Mouse (Mus musculus) embryonic facial prominence, embryonic 10.5 days (tissue): Measurements from ENCODE around the gene Rapgef5. TPM values are rescaled to one million over a fixed set of nuclear protein-coding genes. Genes with fewer than 3 reads are reported as not detected.

ENCODE experiments used
- DNase-seq: peaks from one replicate; pipeline ENCODE4 v3.0.0-alpha.2; 2017; ENCODE audit warnings: low spot score
- H3K27ac ChIP-seq: fragments of 300-500 bp; sonication (generic); replicated peaks from 2 replicates; pipeline ENCODE4 v1.5.1; 2016; ENCODE audit warnings: mild to moderate bottlenecking
- H3K27me3 ChIP-seq: fragments of 300-500 bp; sonication (generic); replicated peaks from 2 replicates; pipeline ENCODE4 v1.6.1; 2016; ENCODE audit warnings: low read depth, mild to moderate bottlenecking; ENCODE audit not compliant: poor library complexity, severe bottlenecking
- H3K36me3 ChIP-seq: fragments of 300-500 bp; sonication (generic); replicated peaks from 2 replicates; pipeline ENCODE4 v1.6.1; 2016; ENCODE audit warnings: mild to moderate bottlenecking, moderate library complexity
- H3K4me1 ChIP-seq: fragments of 300-500 bp; sonication (generic); 2 replicates; pipeline ENCODE4 v1.6.1; 2016
- H3K4me3 ChIP-seq: fragments of 300-500 bp; sonication (generic); 2 replicates; pipeline ENCODE4 v1.5.1; 2016; ENCODE audit warnings: mild to moderate bottlenecking, moderate library complexity
- H3K9me3 ChIP-seq: fragments of 300-500 bp; sonication (generic); 2 replicates; pipeline ENCODE4 v1.6.1; 2016; ENCODE audit warnings: mild to moderate bottlenecking
- WGBS: fragments of 180-500 bp; shearing (Covaris S2); methylation state at CpG from one replicate; pipeline ENCODE4 v1.1.7; 2016; 5-methylcytosine and 5-hydroxymethylcytosine counted together
- polyA plus RNA-seq: library from polyadenylated mRNA; unstranded; fragments of >200 nt; fragmentation: Nextera tagmentation; extraction: Ambion mirVana; gene quantifications from 2 replicates; pipeline ENCODE4 v1.2.1, GENCODE M21; 2016

The Rapgef5 gene
- polyA plus RNA-seq, 1 experiment from 2014 or later = 7.1 TPM

- DNase-seq = no peak
- WGBS = 63% methylated on average over 5 of the region's 5 CpGs
- no peaks in the 10 kb centered on the region for H3K27me3 ChIP-seq
- H3K4me1 ChIP-seq = peaks cover 11% of the 10 kb centered on the region
- no peak overlapping the region for H3K27ac ChIP-seq
- H3K4me3 ChIP-seq = no peak overlapping the region
- H3K9me3 ChIP-seq = no peaks in the 10 kb centered on the region
- no peaks in the 10 kb centered on the region for H3K36me3 ChIP-seq
These were observed 148.4 kb downstream of the Rapgef5 start for GRCm38 (mm10) chr12:117664644-117665043.

GRCm38 (mm10) chr12:117666391-117666790 lies 150.1 kb downstream of the Rapgef5 start:
- no peak overlapping the region for H3K4me3 ChIP-seq
- WGBS = 95% methylated on average over 3 of the region's 3 CpGs

GRCm38 (mm10) chr12:117669610-117670400 lies 153.5 kb downstream of the Rapgef5 start:
- H3K27ac ChIP-seq = no peak overlapping the region
- WGBS = 83% methylated on average over 10 of the region's 10 CpGs
- no peaks in the 10 kb centered on the region for H3K9me3 ChIP-seq
- H3K27me3 ChIP-seq = no peaks in the 10 kb centered on the region
- H3K4me1 ChIP-seq = no peaks in the 10 kb centered on the region
- no peak overlapping the region for H3K4me3 ChIP-seq
- H3K36me3 ChIP-seq = no peaks in the 10 kb centered on the region
- DNase-seq = no peak

More at GRCm38 (mm10) chr12:117666391-117666790, 150.1 kb downstream of the Rapgef5 start:
- no peak for DNase-seq
- Histone ChIP-seq H3K27ac (no peak overlapping the region), H3K4me1 (peaks cover 4% of the 10 kb centered on the region), H3K27me3 (no peaks in the 10 kb centered on the region), H3K9me3 (no peaks in the 10 kb centered on the region), H3K36me3 (no peaks in the 10 kb centered on the region)

GRCm38 (mm10) chr12:117673188-117673587 lies 156.9 kb downstream of the Rapgef5 start:
- no peaks in the 10 kb centered on the region for H3K4me1 ChIP-seq
- H3K9me3 ChIP-seq = no peaks in the 10 kb centered on the region
- DNase-seq = no peak
- H3K4me3 ChIP-seq = no peak overlapping the region
- no peak overlapping the region for H3K27ac ChIP-seq
- no peaks in the 10 kb centered on the region for H3K36me3 ChIP-seq
- WGBS = 83% methylated on average over 2 of the region's 2 CpGs
- H3K27me3 ChIP-seq = no peaks in the 10 kb centered on the region

- H3K27ac ChIP-seq = no peak overlapping the region
- 85% methylated on average over 2 of the region's 2 CpGs for WGBS
- no peak overlapping the region for H3K4me3 ChIP-seq
These were observed 158.2 kb downstream of the Rapgef5 start for GRCm38 (mm10) chr12:117674511-117674910.

GRCm38 (mm10) chr12:117676265-117676664 lies 160.0 kb downstream of the Rapgef5 start:
- Histone ChIP-seq H3K4me3 (no peak overlapping the region), H3K9me3 (no peaks in the 10 kb centered on the region), H3K27me3 (no peaks in the 10 kb centered on the region), H3K4me1 (peaks cover 17% of the 10 kb centered on the region), H3K27ac (no peak overlapping the region), H3K36me3 (no peaks in the 10 kb centered on the region)
- no peak for DNase-seq
- WGBS = 87% methylated on average over 4 of the region's 4 CpGs

More at GRCm38 (mm10) chr12:117674511-117674910, 158.2 kb downstream of the Rapgef5 start:
- H3K4me1 ChIP-seq = peaks cover under 1% of the 10 kb centered on the region; the same call in 1 of the 2 replicates
- no peaks in the 10 kb centered on the region for H3K36me3 ChIP-seq
- H3K27me3 ChIP-seq = no peaks in the 10 kb centered on the region
- DNase-seq = no peak
- no peaks in the 10 kb centered on the region for H3K9me3 ChIP-seq

- H3K4me1 ChIP-seq = peaks cover 23% of the 10 kb centered on the region
- no peak for DNase-seq
- 78% methylated on average over 3 of the region's 3 CpGs for WGBS
- H3K36me3 ChIP-seq = no peaks in the 10 kb centered on the region
- H3K9me3 ChIP-seq = no peaks in the 10 kb centered on the region
- H3K27ac ChIP-seq = no peak overlapping the region
- H3K27me3 ChIP-seq = no peaks in the 10 kb centered on the region
- H3K4me3 ChIP-seq = no peak overlapping the region
These were observed 162.6 kb downstream of the Rapgef5 start for GRCm38 (mm10) chr12:117678916-117679315.

GRCm38 (mm10) chr12:117679795-117680194 lies 163.5 kb downstream of the Rapgef5 start:
- no peak overlapping the region for H3K27ac ChIP-seq
- H3K36me3 ChIP-seq = no peaks in the 10 kb centered on the region
- no peaks in the 10 kb centered on the region for H3K9me3 ChIP-seq
- no peaks in the 10 kb centered on the region for H3K27me3 ChIP-seq
- 69% methylated on average over 4 of the region's 4 CpGs for WGBS
- no peak for DNase-seq
- H3K4me1 ChIP-seq = peaks cover 32% of the 10 kb centered on the region
- H3K4me3 ChIP-seq = no peak overlapping the region

- Histone ChIP-seq H3K4me1 (peaks cover 43% of the 10 kb centered on the region), H3K27me3 (no peaks in the 10 kb centered on the region; the same call in 1 of the 2 replicates), H3K9me3 (no peaks in the 10 kb centered on the region), H3K36me3 (no peaks in the 10 kb centered on the region), H3K27ac (no peak overlapping the region), H3K4me3 (no peak overlapping the region)
- DNase-seq = no peak
- 86% methylated on average over 4 of the region's 4 CpGs for WGBS
These were observed 165.0 kb downstream of the Rapgef5 start for GRCm38 (mm10) chr12:117681273-117681672.

GRCm38 (mm10) chr12:117683377-117683776 lies 167.1 kb downstream of the Rapgef5 start:
- H3K4me1 ChIP-seq = peaks cover 51% of the 10 kb centered on the region
- WGBS = 67% methylated on average over 2 of the region's 2 CpGs
- H3K27me3 ChIP-seq = no peaks in the 10 kb centered on the region; the same call in 1 of the 2 replicates
- H3K4me3 ChIP-seq = no peak overlapping the region
- no peak overlapping the region for H3K27ac ChIP-seq
- no peak for DNase-seq
- H3K36me3 ChIP-seq = no peaks in the 10 kb centered on the region
- no peaks in the 10 kb centered on the region for H3K9me3 ChIP-seq

- 25% methylated on average over 3 of the region's 3 CpGs for WGBS
- no peak for DNase-seq
- H3K27me3 ChIP-seq = peaks cover under 1% of the 10 kb centered on the region; the same call in 1 of the 2 replicates
- no peak overlapping the region for H3K4me3 ChIP-seq
- H3K27ac ChIP-seq = no peak overlapping the region
- H3K9me3 ChIP-seq = no peaks in the 10 kb centered on the region
- H3K36me3 ChIP-seq = no peaks in the 10 kb centered on the region
- peaks cover 57% of the 10 kb centered on the region for H3K4me1 ChIP-seq
These were observed 167.7 kb downstream of the Rapgef5 start for GRCm38 (mm10) chr12:117683984-117684383.

GRCm38 (mm10) chr12:117684788-117685187 lies 168.5 kb downstream of the Rapgef5 start:
- H3K36me3 ChIP-seq = no peaks in the 10 kb centered on the region
- no peak overlapping the region for H3K4me3 ChIP-seq
- H3K4me1 ChIP-seq = peaks cover 62% of the 10 kb centered on the region
- peaks cover 8% of the 10 kb centered on the region for H3K27me3 ChIP-seq
- H3K27ac ChIP-seq = no peak overlapping the region
- no peaks in the 10 kb centered on the region for H3K9me3 ChIP-seq
- DNase-seq = no peak
- 21% methylated on average over 3 of the region's 3 CpGs for WGBS

GRCm38 (mm10) chr12:117685336-117685735 lies 169.1 kb downstream of the Rapgef5 start:
- no peaks in the 10 kb centered on the region for H3K36me3 ChIP-seq
- H3K4me3 ChIP-seq = no peak overlapping the region
- H3K4me1 ChIP-seq = peaks cover 60% of the 10 kb centered on the region
- no peak for DNase-seq
- H3K9me3 ChIP-seq = no peaks in the 10 kb centered on the region
- H3K27me3 ChIP-seq = peaks cover 11% of the 10 kb centered on the region
- no peak overlapping the region for H3K27ac ChIP-seq
